Mouse (Mus musculus): Measurements from ENCODE around the gene Gm30191. TPM values are rescaled to one million over a fixed set of nuclear protein-coding genes. Genes with fewer than 3 reads are reported as not detected.
A peak's percentile ranks its signal among the peaks of the same experiment; 100 is the strongest.

Gm30191 gene
- polyA plus RNA-seq, 1 experiment from 2014 or later: not detected

DNA sequence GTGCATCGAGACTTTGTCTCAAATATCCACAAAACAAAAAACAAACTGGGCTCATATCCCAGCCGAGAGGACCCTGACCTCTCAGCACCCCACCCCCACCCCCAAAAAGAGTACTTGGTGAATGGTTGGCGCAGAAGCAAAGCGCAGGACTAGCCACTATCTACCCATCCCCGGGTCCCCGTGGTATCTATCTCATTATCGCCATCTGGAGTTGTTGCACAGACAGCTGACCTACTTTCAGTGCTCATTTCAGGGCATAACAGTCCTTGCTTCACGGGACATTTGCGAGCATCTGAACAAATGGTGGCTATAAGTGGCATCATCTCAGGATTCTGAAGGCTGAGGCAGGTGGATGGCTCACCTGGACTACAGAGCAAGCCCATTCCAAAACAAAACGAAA is 8.0 kb upstream of the Gm30191 start:
- H3K4me3 ChIP-seq: peak overlapping the region; percentile 35
- WGBS: 13% methylated on average over 10 of the region's 10 CpGs
- no peak for ATAC-seq (ENCODE audit: insufficient number of reproducible peaks, low FRiP score, low TSS enrichment, low read depth)

DNA sequence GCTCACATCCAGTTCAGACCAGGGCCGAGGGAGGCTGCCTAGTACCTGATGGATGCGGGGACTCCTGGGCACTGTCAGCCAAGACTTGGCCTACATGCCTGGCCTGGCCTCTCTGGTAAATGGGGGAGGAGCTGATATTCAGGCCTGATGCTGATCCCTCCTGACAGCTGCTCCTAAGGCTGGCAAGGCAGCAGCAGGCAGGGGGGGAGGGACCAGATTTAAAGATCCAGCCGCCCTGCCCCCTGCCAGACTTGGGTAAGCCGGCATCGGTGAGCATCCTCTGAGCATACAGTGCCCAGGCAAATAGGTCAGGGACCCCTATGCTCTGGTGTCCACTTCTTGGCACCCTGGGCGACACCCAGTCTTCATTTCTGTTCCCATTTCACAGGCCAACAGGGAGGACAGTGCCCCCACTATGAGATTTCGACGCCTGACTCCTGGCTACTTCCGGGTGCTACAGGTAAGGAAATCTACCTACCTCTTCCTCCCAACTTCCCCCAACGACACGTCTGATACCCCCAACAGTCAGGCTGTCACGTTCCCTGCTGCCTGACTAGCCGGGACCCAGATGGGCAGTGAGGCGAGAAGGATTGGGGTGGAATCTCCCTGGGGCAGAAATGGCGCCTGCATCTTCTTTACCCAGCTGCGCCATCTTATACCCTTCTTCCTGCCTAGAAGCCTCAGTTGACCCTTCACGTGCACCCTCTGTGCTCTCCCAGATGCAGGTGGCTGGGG is 3.1 kb upstream of the Gm30191 start, which contains the start of gene E130218I03Rik:
Gene E130218I03Rik, plus strand, starts transcription at position 147 of the 735 bp plus-strand sequence.
- 88% methylated on average over 17 of the region's 17 CpGs for WGBS
- Histone ChIP-seq H3K4me3 (peak within 1 kb of the TSS; percentile 88), H3K27ac (no peak within 1 kb of the TSS), H3K36me3 (no peaks in the 10 kb centered on the region), H3K27me3 (peaks cover 27% of the 10 kb centered on the region), H3K9me3 (no peaks in the 10 kb centered on the region), H3K4me1 (peaks cover 21% of the 10 kb centered on the region), H3K9ac (0 out of 2 replicates have a peak within 1 kb of the TSS, but pooled peaks have one; percentile 71), H3K4me2 (peak within 1 kb of the TSS; percentile 89)
- ATAC-seq (ENCODE audit: insufficient number of reproducible peaks, low FRiP score, low TSS enrichment, low read depth): no peak

More for the DNA sequence above, 8.0 kb upstream of the Gm30191 start:
- H3K27ac ChIP-seq: no peak overlapping the region
- H3K9me3 ChIP-seq: no peaks in the 10 kb centered on the region
- no peaks in the 10 kb centered on the region for H3K36me3 ChIP-seq
- H3K27me3 ChIP-seq: peaks cover 17% of the 10 kb centered on the region
- H3K9ac ChIP-seq: no peak overlapping the region
- peak overlapping the region; percentile 50 for H3K4me2 ChIP-seq
- peaks cover 17% of the 10 kb centered on the region for H3K4me1 ChIP-seq

GRCm38 (mm10) chr4:134245148-134245843 is 1.4 kb upstream of the Gm30191 start, which contains the start of gene Zfp593:
Gene Zfp593 (minus strand): TSS chr4:134245592.
- no peak within 1 kb of the TSS for H3K27ac ChIP-seq
- H3K9ac ChIP-seq: peak within 1 kb of the TSS; percentile 71
- WGBS: under 1% methylated on average over 60 of the region's 60 CpGs
- no peaks in the 10 kb centered on the region for H3K9me3 ChIP-seq
- peak within 1 kb of the TSS; percentile 89 for H3K4me2 ChIP-seq
- peak within 1 kb of the TSS; percentile 88 for H3K4me3 ChIP-seq
- peaks cover 41% of the 10 kb centered on the region for H3K27me3 ChIP-seq
- H3K4me1 ChIP-seq: peaks cover 30% of the 10 kb centered on the region
- no peaks in the 10 kb centered on the region for H3K36me3 ChIP-seq
- ATAC-seq (ENCODE audit: insufficient number of reproducible peaks, low FRiP score, low TSS enrichment, low read depth): peak; percentile 65

DNA sequence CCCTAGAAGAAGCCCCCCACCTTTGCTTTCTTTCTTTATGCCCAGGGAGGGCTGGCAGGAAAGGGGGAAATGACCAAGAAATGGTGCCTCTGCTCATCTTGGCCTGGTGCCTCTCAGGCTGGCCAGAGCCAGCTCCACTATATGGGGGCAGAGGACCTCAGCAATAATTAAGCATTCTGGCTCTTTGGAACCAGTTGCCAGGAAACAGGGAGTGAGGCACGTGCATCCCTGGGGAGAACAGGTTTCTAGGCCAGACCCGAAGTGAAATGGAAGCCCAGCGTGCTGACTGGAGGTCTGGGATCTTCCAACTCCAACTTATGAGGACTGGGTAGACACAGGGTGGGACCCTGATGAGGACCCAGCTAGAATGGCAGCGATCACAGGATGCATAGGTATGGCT is 479 bp upstream of the Gm30191 start:
- H3K9ac ChIP-seq: no peak overlapping the region
- peaks cover 51% of the 10 kb centered on the region for H3K27me3 ChIP-seq
- no peak for ATAC-seq (ENCODE audit: insufficient number of reproducible peaks, low FRiP score, low TSS enrichment, low read depth)
- H3K36me3 ChIP-seq: no peaks in the 10 kb centered on the region
- peaks cover 40% of the 10 kb centered on the region for H3K4me1 ChIP-seq
- no peaks in the 10 kb centered on the region for H3K9me3 ChIP-seq
- H3K27ac ChIP-seq: no peak overlapping the region
- WGBS: 49% methylated on average over 4 of the region's 4 CpGs
- no peak overlapping the region for H3K4me2 ChIP-seq
- no peak overlapping the region for H3K4me3 ChIP-seq

GRCm38 (mm10) chr4:134249651-134250050 is 2.9 kb downstream of the Gm30191 start:
- Histone ChIP-seq H3K36me3 (no peaks in the 10 kb centered on the region), H3K4me2 (peak overlapping the region; percentile 96), H3K4me3 (peak overlapping the region; percentile 52), H3K27ac (no peak overlapping the region), H3K9me3 (no peaks in the 10 kb centered on the region), H3K27me3 (peaks cover 85% of the 10 kb centered on the region), H3K4me1 (peaks cover 60% of the 10 kb centered on the region), H3K9ac (peak overlapping the region; percentile 15; the same call in 1 of the 2 replicates)
- WGBS: 1% methylated on average over 30 of the region's 30 CpGs
- no peak for ATAC-seq (ENCODE audit: insufficient number of reproducible peaks, low FRiP score, low TSS enrichment, low read depth)

- H3K36me3 ChIP-seq: no peaks in the 10 kb centered on the region
- peaks cover 91% of the 10 kb centered on the region for H3K27me3 ChIP-seq
- H3K4me1 ChIP-seq: peaks cover 56% of the 10 kb centered on the region
- ATAC-seq (ENCODE audit: insufficient number of reproducible peaks, low FRiP score, low TSS enrichment, low read depth): no peak
- H3K4me2 ChIP-seq: peak overlapping the region; percentile 96
- H3K4me3 ChIP-seq: peak overlapping the region; percentile 52
- WGBS: 8% methylated on average over 27 of the region's 27 CpGs
- peak overlapping the region; percentile 15; the same call in 1 of the 2 replicates for H3K9ac ChIP-seq
- no peaks in the 10 kb centered on the region for H3K9me3 ChIP-seq
- no peak overlapping the region for H3K27ac ChIP-seq
These were observed 3.6 kb downstream of the Gm30191 start for GRCm38 (mm10) chr4:134250116-134250929.

DNA sequence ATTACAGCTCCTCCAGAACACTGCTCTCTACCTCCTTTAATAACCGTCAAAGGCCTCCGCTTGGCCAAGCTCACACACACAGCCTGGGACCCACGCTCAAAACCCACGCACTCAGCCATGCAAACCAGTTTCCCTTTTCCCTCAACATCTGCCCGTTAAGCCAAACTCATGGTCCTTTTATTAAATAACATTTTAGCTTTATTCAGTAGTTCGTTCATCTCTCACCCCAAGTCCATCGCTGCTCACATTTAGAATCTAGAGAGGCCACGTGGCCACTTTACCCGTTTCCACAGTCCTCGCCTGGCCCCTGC is 4.2 kb downstream of the Gm30191 start:
- Histone ChIP-seq H3K27me3 (peaks cover 95% of the 10 kb centered on the region), H3K9ac (0 out of 2 replicates have a peak overlapping the region, but pooled peaks have one; percentile 37), H3K4me1 (peaks cover 55% of the 10 kb centered on the region), H3K27ac (no peak overlapping the region), H3K4me3 (peak overlapping the region; percentile 52), H3K4me2 (peak overlapping the region; percentile 96), H3K9me3 (no peaks in the 10 kb centered on the region), H3K36me3 (no peaks in the 10 kb centered on the region)
- WGBS: 13% methylated on average over 10 of the region's 10 CpGs
- ATAC-seq (ENCODE audit: insufficient number of reproducible peaks, low FRiP score, low TSS enrichment, low read depth): no peak

GRCm38 (mm10) chr4:134251241-134252130 is 4.8 kb downstream of the Gm30191 start:
- no peak overlapping the region for H3K27ac ChIP-seq
- peaks cover 56% of the 10 kb centered on the region for H3K4me1 ChIP-seq
- ATAC-seq (ENCODE audit: insufficient number of reproducible peaks, low FRiP score, low TSS enrichment, low read depth): peak; percentile 11; the same call in 1 of the 2 replicates

DNA sequence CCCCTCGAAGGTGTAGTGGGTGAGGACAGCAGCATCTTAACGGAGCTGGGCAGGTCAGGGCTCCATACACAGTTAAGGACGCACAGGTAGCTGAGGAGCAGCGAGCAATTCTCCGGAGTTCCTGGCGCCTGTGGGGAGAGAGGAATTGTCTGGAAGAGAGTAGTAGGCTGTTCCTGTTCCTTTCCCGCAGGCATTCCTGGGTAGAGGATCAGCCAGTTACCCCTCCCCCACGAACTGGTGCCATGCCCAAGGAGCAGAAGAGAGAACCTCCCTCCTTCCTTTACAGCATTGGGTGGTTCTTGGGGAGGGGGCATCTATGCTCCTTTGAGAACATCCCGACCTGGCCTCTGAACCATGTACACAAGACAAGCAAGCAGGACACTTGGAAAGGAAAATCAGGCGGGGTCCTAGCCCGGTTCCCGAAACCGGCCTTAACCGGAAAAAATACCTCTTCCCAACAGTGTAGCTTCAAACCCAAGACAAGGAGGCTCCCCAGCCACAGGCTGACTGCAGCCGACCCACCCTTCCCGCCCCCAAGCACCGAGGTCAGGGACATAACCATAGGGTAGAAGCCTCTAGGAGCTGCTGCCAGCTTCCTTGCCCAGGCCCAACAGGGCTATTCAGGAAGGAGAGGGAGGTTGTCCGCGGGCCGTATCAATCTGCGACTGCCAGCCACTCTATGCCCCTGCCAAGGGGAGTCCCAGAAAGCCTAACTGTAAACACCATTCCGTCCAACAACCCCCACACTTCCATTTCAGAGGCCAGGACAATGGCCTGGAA is 5.6 kb downstream of the Gm30191 start:
- Histone ChIP-seq H3K27ac (no peak overlapping the region), H3K9ac (no peak overlapping the region), H3K4me2 (peak overlapping the region; percentile 96), H3K4me1 (peaks cover 60% of the 10 kb centered on the region), H3K9me3 (no peaks in the 10 kb centered on the region), H3K27me3 (peaks cover 90% of the 10 kb centered on the region), H3K36me3 (no peaks in the 10 kb centered on the region), H3K4me3 (peak overlapping the region; percentile 52)
- no peak for ATAC-seq (ENCODE audit: insufficient number of reproducible peaks, low FRiP score, low TSS enrichment, low read depth)
- 12% methylated on average over 22 of the region's 22 CpGs for WGBS

More at GRCm38 (mm10) chr4:134251241-134252130, 4.8 kb downstream of the Gm30191 start:
- Histone ChIP-seq H3K9ac (peak overlapping the region; percentile 37; the same call in 1 of the 2 replicates), H3K4me2 (peak overlapping the region; percentile 96), H3K36me3 (no peaks in the 10 kb centered on the region), H3K27me3 (peaks cover 95% of the 10 kb centered on the region), H3K9me3 (no peaks in the 10 kb centered on the region), H3K4me3 (peak overlapping the region; percentile 52)
- under 1% methylated on average over 91 of the region's 91 CpGs for WGBS

DNA sequence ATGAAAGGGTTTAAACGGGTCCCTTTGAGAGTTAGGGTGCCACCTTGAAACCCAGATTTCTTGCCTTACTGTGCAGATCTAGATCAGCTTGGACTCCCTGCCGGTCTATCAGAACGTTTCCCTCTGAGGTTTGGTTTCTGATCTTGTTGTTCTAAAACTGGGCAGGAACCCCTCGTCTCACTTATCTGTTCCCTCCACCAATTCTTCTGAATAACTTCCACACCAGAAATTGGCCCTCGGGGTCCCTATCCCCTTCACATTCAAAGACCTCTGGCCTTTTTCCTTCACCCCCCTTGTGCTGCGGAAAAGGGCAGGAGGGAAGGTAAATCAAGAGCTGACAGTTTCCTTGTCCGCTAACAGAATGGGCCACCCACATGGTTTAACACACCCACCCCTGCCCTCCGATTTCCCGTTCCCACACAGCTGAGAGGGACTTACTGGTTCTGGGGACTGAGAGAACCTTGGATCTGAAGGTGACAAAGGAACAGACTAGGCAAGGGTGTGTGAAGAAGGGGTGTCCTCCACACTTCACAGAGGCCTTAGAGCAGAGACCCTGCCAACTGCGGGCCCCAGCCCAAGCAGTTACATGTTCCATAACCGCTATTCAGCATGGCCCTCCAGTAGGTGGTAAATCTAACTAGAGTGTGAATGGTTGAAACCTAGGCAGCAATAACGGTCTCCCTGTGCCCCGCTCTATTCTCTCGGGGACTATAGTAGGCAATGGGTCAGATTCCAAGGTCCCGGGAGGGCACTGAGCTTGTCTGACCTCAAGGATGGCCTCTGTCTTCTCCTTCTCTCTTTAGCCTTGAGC is 6.4 kb downstream of the Gm30191 start:
- Histone ChIP-seq H3K27ac (no peak overlapping the region), H3K9ac (no peak overlapping the region), H3K4me1 (peaks cover 65% of the 10 kb centered on the region), H3K4me2 (peak overlapping the region; percentile 19), H3K9me3 (no peaks in the 10 kb centered on the region), H3K27me3 (peaks cover 82% of the 10 kb centered on the region), H3K36me3 (no peaks in the 10 kb centered on the region), H3K4me3 (peak overlapping the region; percentile 52)
- WGBS: 23% methylated on average over 15 of the region's 15 CpGs
- ATAC-seq (ENCODE audit: insufficient number of reproducible peaks, low FRiP score, low TSS enrichment, low read depth): no peak
